8 mouse cellular contexts compared by ENCODE assay signal in the genomic region with DNA sequence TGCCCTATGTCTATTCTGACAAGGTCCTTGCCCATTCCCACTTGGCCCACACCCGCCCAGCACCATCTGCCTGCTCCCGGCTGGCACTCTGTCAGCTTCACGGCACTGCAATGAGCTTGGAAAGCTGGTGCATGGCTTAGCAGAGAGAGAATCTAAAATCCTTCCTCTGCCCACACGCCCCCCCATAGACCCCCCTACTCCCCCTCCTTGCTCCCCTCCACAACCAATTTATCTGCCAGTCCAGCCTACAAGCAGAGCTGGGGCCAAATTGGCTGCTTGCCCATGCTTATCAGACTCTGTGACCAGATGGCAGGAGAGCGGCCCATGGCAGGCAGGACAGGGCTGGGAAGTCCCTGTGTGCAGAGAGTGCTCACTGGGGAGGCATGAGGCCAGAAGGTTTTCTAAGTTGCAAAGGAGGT.
DNase-seq lines count a peak whose midpoint lies in the region; ATAC-seq lines count a peak whose summit lies in the region.

No protein-coding gene starts in this region.

- H3K4me2 ChIP-seq in kidney, embryonic 14.5 days (replicated peaks; ENCODE audit: low read depth, low read length) = no peak overlapping the region
- H3K4me2 ChIP-seq in neural tube, embryonic 13.5 days = no peak overlapping the region

- no peak overlapping the region for H3K9ac ChIP-seq in kidney, embryonic 14.5 days (ENCODE audit: low read depth, low read length)
- H3K9ac ChIP-seq in neural tube, embryonic 13.5 days = no peak overlapping the region

- ATAC-seq in kidney, embryonic 14.5 days (ENCODE audit: low FRiP score, low TSS enrichment) = peak; percentile 55; the same call in 1 of the 2 replicates
- peak; percentile 74 for ATAC-seq in neural tube, embryonic 13.5 days (ENCODE audit: low read depth)
- ATAC-seq in granulocyte monocyte progenitor cell, adult 5-6 weeks (replicated peaks; ENCODE audit: poor library complexity, severe bottlenecking) = no peak

- no peaks in the 10 kb centered on the region for H3K4me1 ChIP-seq in kidney, embryonic 14.5 days (ENCODE audit: control insufficient read depth, insufficient read depth, low read length)
- peaks cover 31% of the 10 kb centered on the region for H3K4me1 ChIP-seq in heart, embryonic 10.5 days
- peaks cover 41% of the 10 kb centered on the region for H3K4me1 ChIP-seq in neural tube, embryonic 13.5 days (replicated peaks)

- no peaks in the 10 kb centered on the region for H3K27me3 ChIP-seq in kidney, embryonic 14.5 days (ENCODE audit: control insufficient read depth, insufficient read depth, low read length)
- peaks cover 5% of the 10 kb centered on the region; the same call in 1 of the 2 replicates for H3K27me3 ChIP-seq in heart, embryonic 10.5 days (ENCODE audit: insufficient read depth, poor library complexity, severe bottlenecking)
- no peaks in the 10 kb centered on the region for H3K27me3 ChIP-seq in neural tube, embryonic 13.5 days

- H3K36me3 ChIP-seq in kidney, embryonic 14.5 days (ENCODE audit: control insufficient read depth, insufficient read depth, low read length) = no peaks in the 10 kb centered on the region
- H3K36me3 ChIP-seq in heart, embryonic 10.5 days = no peaks in the 10 kb centered on the region
- H3K36me3 ChIP-seq in neural tube, embryonic 13.5 days = no peaks in the 10 kb centered on the region

- DNase-seq in kidney, adult 18-20 months = no peak
- DNase-seq in cerebellum, adult 8-10 months = peak; percentile 86
- no peak for DNase-seq in heart, embryonic 10.5 days (ENCODE audit: low spot score)
- peak; percentile 60 to 69 for DNase-seq in kidney, postnatal 4 days
- DNase-seq in liver = no peak

- WGBS in kidney, embryonic 14.5 days = 61% methylated on average over 5 of the region's 5 CpGs
- 53% methylated on average over 5 of the region's 5 CpGs for WGBS in heart, embryonic 10.5 days
- whole genome bisulfite sequencing in neural tube, embryonic 13.5 days = 38% methylated on average over 5 of the region's 5 CpGs

- no peak overlapping the region for H3K27ac ChIP-seq in kidney, embryonic 14.5 days (ENCODE audit: low read depth, low read length)
- H3K27ac ChIP-seq in heart, embryonic 10.5 days = 0 out of 2 replicates have a peak overlapping the region, but pooled peaks have one; percentile 56
- H3K27ac ChIP-seq in neural tube, embryonic 13.5 days (replicated peaks) = peak overlapping the region; percentile 83

- no peaks in the 10 kb centered on the region for H3K9me3 ChIP-seq in kidney, embryonic 14.5 days (ENCODE audit: control insufficient read depth, low read length)
- H3K9me3 ChIP-seq in heart, embryonic 10.5 days = no peaks in the 10 kb centered on the region
- no peaks in the 10 kb centered on the region for H3K9me3 ChIP-seq in neural tube, embryonic 13.5 days

- no peak overlapping the region for H3K4me3 ChIP-seq in kidney, embryonic 14.5 days (ENCODE audit: low read length)
- no peak overlapping the region for H3K4me3 ChIP-seq in heart, embryonic 10.5 days
- no peak overlapping the region for H3K4me3 ChIP-seq in neural tube, embryonic 13.5 days

Comparison
In these comparisons a context has a peak if more than half of its experiments do, and no peak if none do; other contexts are left out.
1. DNase-seq: peak in cerebellum, adult 8-10 months (single experiment) and kidney, postnatal 4 days (2 of 2); none in kidney, adult 18-20 months (single experiment), heart, embryonic 10.5 days (single experiment) and liver (single experiment).